Mouse (Mus musculus) kidney, postnatal 36 days (tissue): Measurements from ENCODE around the gene Myd88.
A peak's percentile ranks its signal among the peaks of the same experiment; 100 is the strongest.

Experiments
- DNase-seq, 2 experiments: peaks; one replicate each; pipeline ENCODE4 v3.0.0; 2021 to 2022; ENCODE audit warnings: mixed read lengths in 2 of 2

The Myd88 gene

DNA sequence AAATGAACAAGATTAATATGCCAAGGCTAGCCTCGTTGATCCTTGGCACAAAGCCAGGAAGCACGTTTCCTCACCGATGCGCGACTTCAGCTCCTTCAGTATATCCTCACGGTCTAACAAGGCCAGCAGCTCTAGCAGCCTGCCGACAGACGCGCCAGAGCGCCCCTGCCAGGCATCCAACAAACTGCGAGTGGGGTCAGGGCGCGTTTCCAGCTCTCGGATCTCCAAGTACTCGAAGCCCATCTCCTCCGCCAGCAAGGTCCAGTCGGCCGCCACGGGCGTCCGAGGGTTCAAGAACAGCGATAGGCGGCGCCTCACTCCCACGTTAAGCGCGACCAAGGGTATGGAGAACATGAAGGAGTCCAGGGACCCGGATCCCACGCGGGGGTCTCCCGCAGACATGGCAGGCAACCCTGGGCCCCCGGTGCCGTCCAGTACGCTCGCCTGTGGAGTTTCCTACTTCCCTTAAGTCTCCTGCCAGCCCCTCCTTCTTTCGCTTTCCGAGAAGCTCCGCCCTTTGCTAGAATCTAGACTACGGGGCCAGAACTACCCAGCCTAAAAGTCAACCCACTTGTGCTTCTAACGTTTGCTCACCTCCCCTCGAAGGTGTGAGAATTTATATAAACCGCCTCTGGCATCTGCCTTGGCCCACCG, 1.5 kb downstream of the Myd88 start, which contains the start of gene Acaa1a:
TSS of gene Acaa1a (plus strand) at position 119 of the 654 bp plus-strand sequence.
- peak; percentile 82 for DNase-seq

DNA sequence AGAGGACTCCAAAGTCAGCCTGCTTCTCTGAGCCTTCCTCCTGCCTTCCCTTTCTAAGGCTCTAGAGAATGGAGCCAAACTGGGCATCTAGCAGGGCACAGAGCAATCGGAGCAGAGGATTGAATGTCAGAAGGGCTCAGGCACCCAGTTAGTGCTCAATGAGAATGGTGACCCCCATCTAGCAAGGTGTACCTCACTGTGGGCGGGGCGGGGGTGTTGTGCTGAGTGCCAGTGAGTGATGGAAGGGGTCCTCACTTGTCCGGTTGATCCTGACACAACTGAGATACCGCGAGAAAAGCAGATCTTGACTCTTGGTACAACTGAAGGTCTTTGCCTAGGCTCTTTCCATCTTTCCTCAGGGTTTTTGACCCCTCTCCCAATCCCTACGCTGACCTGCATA, 2.1 kb downstream of the Myd88 start:
- DNase-seq: no peak

DNA sequence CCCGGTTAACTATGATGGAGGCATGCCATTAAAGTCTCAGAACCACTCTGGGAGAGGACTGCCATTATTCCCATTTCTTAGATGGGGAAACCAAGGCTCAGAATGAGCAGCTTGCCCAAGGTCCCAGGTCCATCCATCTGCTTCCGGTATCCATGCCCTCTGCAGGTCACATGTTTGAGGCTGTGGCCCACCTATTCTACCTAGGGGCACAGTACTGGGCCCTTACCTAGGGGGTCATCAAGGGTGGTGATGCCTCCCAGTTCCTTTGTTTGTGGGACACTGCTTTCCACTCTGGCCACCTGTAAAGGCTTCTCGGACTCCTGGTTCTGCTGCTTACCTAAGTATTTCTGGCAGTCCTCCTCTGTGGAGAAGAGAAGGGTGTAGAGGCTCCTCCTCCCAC, 2.9 kb downstream of the Myd88 start:
- no peak for DNase-seq

DNA sequence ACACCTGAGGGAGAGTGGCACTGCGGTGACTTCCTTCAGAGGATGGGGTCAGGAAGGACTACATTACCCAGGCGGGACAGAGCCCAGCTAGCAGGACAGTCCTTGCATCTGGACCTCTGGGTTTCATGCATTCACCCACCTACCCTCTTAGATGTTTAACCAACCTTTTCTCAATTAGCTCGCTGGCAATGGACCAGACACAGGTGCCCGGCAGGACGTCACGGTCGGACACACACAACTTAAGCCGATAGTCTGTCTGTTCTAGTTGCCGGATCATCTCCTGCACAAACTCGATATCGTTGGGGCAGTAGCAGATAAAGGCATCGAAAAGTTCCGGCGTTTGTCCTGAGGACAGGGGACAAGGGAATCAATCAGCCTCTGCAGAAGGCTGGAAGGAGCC, 3.4 kb downstream of the Myd88 start:
- peak in 1 of 2 experiments; percentile 46 for DNase-seq

DNA sequence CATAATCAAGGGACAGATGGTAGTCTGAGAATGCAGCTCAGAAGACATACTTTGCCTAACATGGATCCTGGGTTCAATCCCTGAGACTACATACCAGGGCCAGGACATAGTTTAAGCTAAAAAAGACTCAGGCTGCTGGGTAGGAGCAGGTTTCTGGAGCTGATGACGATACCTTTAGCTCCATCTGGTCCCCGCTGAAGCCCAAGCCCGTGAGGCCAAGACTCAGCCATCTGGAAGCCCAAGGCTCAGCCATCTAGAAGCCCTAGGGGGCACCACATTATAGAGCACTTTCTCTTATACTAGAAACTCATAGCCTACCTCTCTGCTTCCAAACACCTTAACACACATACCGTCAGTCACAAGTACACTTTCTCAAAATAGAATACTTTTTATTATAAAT, 5.6 kb downstream of the Myd88 start:
- no peak for DNase-seq

DNA sequence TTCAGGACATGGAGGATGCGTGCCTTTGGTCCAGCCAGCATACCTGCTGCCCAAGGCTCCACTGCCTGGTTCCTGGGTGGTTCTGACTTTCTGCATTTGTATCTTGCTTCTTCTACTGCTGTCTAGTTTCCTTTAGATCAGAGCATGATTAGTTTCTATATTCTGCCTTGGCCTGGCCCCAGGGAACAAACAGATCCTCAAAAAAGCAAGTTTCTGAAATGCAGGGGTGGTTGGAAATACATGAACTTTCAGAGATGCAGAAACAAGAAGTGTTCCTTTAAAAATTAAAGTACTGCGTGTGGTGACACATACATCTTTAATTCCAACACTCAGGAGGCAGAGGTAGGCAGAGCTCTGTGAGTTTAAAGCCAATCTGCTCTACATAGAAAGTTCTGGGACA, 6.4 kb downstream of the Myd88 start:
- no peak for DNase-seq

DNA sequence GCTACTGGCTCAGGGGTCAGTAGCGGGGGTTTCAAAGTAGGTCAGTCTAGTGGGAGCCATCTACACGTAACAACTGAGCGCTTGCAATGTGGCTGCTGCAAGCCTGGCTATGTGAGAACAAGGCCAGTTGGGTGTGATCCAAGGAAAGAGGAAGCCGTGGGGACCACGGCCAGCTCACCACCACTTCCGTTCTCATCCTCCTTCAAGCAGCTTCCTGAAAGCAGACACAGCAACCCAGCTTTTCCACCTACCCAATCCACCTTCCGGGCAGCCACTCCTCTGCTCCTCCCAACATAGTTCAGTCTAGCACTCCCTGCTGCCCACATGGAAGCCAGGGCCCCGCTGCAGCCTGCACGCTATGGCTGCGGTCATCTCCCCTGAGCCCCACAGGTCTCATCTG, 6.9 kb downstream of the Myd88 start:
- peak; percentile 66 to 73 for DNase-seq

DNA sequence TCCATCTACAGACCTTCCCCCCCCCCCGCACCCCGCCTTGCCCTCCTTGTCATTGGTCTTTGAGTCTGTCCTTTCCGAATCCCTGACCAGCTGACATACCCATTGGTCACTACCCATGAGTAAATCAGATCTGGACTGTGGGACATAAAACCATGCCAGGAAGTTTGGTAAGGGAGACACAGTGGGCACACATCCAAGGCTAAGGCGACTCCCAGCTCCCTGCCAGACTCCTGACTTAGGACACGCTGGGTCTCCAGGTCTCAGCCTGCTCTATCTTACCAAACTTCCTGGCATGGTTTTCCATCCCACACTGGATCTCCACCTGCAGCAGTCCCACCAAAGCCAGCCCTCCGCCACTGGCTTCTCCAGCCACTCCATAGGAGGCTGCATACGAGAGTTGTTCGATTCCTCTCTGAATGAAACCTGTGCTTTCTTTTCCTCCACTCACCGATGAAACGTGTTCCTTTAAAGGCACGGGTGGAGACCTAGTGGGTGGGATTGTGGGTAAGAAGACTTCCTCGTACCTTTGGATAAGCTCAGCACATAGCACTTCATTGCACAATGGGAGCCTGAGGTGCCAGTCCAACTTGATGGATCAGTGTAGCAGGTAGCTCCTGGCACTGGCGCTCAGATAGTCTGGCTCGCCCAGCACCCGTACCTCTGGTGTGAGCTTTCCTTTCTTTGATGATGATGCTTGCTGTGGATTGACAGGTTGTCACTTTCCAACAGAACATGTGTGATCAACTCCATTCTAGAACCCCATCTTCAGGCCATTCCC, 10.8 kb downstream of the Myd88 start:
- no peak for DNase-seq

DNA sequence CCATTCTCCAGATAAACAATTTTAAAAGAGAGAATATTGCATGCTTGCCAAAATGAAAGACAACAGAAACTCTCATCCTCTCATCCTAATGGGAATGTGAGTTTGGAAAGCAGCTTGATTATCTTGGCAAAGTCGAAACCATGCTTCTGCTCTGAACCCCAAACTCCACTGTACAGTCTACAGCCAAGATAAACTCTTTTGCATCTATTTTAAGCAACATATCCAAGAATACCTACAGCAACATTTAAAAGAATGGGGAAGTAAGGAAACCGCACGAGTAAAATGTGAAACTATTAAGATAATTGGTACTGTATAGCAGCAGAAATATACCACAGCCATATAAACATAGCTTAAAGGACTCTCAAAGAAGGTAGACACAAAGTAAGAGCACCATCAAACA, 12.7 kb downstream of the Myd88 start:
- no peak for DNase-seq

DNA sequence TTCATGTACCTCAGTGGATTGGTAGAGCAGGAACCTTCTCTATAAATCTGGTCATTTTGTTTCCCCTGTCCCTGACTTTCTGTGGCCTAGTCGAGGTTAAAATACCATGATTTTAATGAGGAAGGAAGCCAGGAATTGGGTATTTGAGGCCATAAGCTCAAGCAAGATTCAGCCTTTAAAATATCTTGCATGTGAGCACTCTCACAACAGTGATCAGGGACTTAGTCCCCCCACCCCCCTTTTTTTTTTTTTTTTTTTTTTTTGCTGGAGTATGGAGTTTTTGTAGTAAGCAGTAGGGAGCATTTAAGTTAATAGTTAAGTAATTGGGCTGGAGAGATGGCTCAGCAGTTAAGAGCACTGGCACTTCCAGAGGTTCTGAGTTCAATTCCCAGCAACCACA, 17.1 kb downstream of the Myd88 start:
- no peak for DNase-seq

DNA sequence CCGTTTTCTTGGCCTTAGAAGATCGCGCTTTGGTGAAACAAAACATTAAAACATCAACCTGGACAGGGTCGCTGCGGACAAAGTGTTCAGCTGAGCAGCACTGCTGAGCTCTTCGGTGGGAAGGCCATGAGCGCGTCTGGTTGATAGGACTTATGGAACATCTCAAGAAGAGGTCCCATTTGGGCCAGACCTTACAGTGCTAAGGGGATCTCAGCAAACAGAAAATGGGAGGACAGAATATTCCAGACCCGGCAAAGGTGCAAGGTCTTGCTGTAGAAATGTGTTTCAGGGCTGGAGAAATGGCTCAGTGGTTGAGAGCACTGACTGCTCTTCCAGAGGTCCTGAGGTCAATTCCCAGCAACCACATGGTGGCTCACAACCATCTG, 18.0 kb downstream of the Myd88 start:
- no peak for DNase-seq

DNA sequence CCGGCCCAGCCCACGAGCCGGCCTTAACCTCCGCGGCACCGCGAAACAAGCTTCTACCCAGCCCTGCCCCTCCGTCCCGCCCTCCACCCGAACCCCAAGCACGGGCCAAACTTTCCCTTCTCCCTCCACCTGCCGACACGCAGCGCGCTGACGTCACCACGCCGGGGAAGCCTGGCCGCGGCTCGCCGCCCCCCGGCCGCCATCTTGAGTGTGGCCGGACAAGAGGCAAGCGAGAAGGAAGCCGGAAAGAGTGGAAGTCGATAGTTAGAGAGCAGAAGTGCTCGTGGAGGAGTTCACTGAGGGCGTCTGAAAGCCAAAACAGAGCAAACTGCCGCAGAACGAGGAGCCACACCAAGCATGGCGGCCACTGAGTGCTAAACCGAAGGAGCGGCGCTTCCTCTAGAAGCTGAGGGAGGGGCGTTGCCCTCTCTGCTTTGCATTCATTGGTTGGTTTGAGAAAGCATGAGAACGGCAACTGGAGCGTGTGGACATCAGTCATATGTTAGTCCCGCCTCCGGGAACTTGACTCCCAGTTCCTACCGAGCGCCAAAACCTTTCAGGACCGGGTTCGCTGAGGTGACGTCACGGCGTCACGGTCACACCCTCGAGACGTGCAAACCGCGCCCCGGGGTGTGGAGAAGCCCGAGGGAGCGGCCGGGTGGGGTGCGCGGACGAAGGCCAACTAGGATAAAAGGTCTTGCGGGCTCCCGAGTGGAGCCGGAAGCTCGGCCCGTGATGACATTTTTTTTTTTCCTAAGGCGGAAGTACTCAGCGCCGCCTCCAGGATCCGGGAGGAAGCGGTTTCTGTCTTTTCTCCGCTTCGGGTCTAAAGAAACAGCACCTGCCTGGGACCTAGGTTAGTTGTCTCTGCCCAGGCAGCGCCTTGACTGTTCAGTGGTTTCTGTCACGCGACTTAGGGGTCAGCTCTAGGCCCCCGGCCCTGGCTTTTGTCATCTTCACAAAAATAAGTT, 18.6 kb downstream of the Myd88 start, which contains the start of gene Oxsr1:
TSS of gene Oxsr1 (minus strand) at position 139 of the 971 bp plus-strand sequence.
- peak; percentile 99 to 100 for DNase-seq

DNA sequence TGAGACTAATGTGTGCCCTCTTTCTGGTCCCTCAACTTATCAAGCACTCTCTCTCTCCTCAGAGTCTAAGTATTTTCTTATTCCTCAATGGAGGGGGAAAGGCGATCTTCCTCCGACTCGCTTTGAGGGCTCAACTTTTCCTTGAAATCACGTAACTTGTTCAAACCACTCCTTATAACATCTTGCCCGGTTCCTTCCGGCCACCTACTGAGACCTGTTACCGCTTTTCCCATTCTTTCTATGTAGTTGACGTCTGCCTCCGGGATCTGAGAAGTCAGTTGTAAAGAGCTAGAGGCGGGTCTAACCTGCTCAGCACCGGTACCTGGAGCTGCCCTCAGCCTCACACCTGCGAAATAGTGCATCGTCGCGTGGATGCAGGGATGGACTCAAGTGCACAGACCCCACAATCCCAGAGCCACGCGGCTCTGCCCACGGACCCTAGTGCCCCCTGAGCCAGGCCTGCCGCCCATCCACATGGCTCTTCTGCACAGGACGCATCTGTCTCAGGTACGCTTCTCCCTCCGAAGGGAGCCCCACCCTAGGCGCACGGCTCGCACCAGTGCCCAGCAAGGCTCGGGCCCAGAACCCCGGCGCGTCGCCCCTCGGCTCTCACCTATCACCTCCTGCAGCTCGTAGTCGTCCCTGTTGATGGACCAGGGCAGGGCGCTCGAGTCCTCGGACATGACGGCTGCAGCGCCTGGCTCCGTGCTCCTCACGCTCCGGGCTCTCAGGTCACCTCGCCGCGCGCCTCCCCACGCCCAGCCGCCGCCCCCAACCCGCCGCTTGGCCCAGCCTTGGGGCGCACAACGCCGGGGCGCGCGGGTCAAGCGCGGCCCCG, 19.6 kb downstream of the Myd88 start:
- DNase-seq: peak; percentile 10 to 21

DNA sequence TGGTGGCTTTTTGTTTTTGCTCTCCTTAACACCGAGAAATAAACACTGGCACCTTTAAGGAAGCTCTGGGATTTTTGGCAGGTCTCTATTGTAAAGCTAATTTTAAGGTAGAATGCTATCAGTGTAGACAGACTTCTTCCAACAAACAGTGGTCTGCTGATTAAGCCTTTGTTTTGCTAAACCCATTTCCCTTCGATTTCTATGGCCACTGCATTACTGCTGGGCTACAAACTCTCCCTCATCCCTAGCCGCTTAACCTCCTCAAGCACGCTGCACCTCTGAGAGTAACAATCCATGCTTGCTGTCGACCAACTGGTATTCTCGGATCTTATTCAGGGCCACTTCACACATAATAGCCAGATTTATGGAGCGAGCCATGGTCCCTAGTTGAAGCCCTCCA, 20.3 kb downstream of the Myd88 start:
- no peak for DNase-seq

DNA sequence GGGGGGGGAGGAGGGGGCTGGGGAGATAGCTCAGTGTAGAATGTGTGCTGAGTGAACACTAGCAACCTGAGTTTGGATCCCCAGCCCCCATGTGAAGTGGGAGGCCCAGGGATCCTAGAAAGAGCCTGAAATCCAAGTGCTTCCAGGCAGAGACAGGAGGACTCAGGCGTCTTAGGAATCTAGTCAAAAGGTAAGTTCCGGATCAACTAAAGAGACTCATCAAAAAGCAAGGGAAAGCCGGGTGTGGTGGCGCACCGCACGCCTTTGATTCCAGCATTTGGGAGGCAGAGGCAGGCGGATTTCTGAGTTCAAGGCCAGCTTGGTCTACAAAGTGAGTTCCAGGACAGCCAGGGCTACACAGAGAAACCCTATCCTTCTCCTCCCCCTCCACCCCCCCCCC, 20.8 kb downstream of the Myd88 start:
- DNase-seq: no peak

DNA sequence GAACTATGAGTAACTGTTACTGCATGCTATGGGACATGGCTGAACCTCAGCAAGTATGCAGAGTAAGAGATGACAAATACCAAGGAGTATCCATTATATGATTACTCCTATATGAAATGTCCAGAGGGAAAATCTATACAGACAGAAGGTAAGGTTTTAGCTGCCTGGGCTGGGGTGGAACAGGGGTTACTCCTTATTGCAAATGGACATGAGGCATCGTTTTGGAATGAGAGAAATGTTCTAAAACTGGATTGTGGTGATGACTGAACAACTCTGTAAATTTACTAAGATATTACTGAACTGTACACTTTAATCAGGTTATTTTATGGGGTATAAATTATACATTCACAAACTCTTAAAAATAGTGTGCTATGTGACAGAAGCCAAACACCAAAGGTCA, 22.3 kb downstream of the Myd88 start:
- DNase-seq: no peak

DNA sequence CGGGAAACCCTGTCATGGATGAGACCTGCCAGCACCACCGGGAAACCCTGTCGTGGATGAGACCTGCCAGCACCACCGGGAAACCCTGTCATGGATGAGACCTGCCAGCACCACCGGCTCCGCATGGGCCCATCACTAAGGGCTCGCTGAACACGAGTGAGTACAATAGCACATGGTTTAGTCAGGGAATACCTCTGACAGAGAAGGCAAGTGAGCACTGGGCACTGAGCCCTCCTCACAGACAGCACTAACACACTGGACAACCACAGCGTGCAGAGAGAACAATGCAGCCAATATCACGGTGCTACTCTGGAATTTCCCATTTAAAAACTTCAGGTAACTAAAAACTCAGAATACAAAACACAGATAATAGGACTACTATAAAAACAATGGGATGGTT, 28.1 kb downstream of the Myd88 start:
- no peak for DNase-seq

DNA sequence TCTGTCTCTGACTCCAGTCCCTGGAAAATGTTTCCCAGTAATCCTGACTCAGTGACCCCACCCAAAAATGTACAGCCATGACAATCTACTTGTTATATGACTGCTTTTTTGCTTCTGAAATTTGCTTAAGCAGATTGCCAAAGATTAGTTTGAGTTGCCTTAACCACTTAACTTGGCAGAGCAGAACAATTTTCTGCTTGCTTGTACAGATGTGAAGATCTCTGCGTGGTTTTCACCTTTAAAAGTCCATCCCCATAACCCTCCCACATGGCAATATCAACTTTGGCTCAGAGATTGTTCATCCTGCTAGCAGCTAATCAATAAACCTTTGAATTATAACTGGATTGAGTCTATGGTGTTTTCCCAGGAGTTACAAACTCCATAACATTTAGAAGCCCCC, 32.1 kb downstream of the Myd88 start:
- DNase-seq: no peak

DNA sequence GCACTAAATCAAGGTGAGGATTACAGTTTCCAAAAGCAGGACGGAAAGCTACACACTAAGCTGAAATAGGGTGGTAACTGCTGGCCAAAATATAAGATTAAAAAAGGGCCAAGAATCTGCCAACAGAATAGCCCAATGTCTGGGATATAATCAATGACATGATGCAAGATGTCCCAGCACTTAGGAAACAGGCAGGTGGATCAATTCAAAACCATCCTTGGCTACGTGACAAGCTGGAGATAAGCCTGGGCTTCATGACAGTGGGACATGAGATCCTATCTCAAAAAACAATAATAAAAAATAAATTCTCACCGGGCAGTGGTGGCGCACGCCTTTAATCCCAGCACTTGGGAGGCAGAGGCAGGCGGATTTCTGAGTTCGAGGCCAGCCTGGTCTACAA, 35.3 kb downstream of the Myd88 start:
- DNase-seq: no peak

DNA sequence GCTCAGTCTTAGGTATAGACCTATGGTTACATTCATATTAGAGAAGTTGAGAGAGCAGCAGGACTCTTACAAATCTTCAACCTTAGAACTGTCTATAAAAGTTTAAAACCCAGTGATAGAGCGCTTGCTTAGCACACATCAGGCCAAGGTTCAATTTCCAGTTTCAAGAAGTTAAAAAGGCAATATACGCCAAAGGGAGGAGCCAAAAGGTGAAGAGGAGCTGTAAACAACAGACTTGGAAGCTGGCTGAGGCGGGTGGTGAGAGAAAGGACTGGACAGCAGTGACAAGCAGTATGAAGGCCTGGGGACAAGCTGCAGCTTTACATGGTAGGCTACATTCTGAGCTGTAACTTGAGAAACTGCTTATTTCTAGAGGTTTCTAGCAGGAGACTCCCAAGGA, 42.6 kb downstream of the Myd88 start:
- DNase-seq: peak; percentile 31 to 45

DNA sequence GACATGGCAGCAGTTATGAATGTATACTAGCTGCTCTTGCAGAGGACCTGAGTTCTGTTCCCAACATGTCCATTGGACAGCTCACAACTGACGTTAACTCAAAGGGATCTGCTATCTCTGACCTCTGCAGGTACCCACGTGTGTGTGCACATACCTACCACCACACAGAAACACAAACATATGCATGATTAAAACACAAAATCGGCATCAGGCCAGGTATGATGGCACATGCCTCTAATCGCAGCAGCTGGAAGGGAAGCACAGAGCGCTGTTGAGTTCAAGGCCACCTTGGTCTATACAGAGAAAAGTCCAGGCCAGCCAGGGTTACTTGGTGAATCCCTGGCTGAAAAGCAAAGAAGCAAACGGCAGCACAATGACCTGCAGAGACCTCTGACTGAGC, 43.5 kb downstream of the Myd88 start:
- DNase-seq: no peak

DNA sequence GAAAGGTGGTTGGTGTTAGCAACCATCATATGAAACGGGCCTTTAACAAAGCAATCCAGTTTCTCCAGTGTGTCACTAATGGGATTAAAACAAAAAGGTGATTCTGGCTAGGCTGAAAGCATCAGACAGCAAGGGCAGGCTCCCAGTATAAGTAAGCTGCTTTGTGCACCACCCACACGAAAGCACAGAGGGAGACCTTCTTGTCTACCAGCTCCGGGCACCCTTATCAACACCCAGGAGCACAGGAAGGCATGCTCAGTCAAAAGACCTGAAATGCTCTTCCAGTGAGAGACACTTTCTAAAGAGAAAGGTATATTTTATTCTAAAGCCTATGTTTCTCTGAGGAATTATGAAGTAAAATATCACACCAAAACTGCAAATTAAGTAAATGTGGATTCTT, 50.4 kb downstream of the Myd88 start:
- no peak for DNase-seq
